Mouse (Mus musculus) erythroblast, embryonic 14.5 days (primary cell): Measurements from ENCODE around the gene Pcgf6.

ENCODE experiments used
- GATA1 ChIP-seq: IDR thresholded peaks from 2 replicates; pipeline ENCODE4 v1.6.1; 2012; ENCODE audit warnings: low read length, inconsistent platforms, mixed read lengths
- TAL1 ChIP-seq: IDR thresholded peaks from 3 replicates; pipeline ENCODE4 v1.6.1; 2012; ENCODE audit warnings: low read length, inconsistent platforms, mixed read lengths

GRCm38 (mm10) chr19:47089718-47090525 is 39.2 kb upstream of the Pcgf6 start:
- TF ChIP-seq GATA1 (no peak), TAL1 (no peak)
